Mouse (Mus musculus) erythroblast, embryonic 14.5 days (primary cell): ENCODE measurements at regions not wholly inside any gene's neighbourhood (a gene's known extent, or its start where the extent isn't known, plus 50 kb on each side); places are given as distances from the start of the nearest gene placed in this dataset.

Experiments
- GATA1 ChIP-seq: IDR thresholded peaks from 2 replicates; pipeline ENCODE4 v1.6.1; 2012; ENCODE audit warnings: low read length, inconsistent platforms, mixed read lengths
- TAL1 ChIP-seq: IDR thresholded peaks from 3 replicates; pipeline ENCODE4 v1.6.1; 2012; ENCODE audit warnings: low read length, inconsistent platforms, mixed read lengths

GRCm38 (mm10) chr9:47323051-47323450, 206.9 kb upstream of the Cadm1 start:
- no peak for TF ChIP-seq TAL1
- TF ChIP-seq GATA1: no peak
